Comparison of ENCODE assay signal across 9 mouse cellular contexts in genomic region chr11:100736746-100737080, GRCm38 (mm10). TPM values are rescaled to one million over a fixed set of nuclear protein-coding genes. Genes with fewer than 3 reads are reported as not detected.
A peak's percentile ranks its signal among the peaks of the same experiment; 100 is the strongest.
DNase-seq lines count a peak whose midpoint lies in the region; ATAC-seq and TF ChIP-seq lines count a peak whose summit lies in the region.
"Had no signal": no experiment of that assay in that cellular context is flagged by ENCODE, and none has a peak within 500 bp of the region (broad histone marks: within the 10 kb centered on the region; RNA-seq: fewer than 3 reads in every experiment).

No protein-coding gene starts in this region.

- WGBS in kidney, embryonic 15.5 days, result 73% methylated on average over 4 of the region's 4 CpGs
- WGBS in embryonic facial prominence, embryonic 10.5 days, result 86% methylated on average over 4 of the region's 4 CpGs
- 57% methylated on average over 4 of the region's 4 CpGs for WGBS in intestine, embryonic 16.5 days
- 81% methylated on average over 4 of the region's 4 CpGs for WGBS in midbrain, postnatal 0 days

- H3K9me3 ChIP-seq in kidney, embryonic 15.5 days (replicated peaks), result no peaks in the 10 kb centered on the region
- H3K9me3 ChIP-seq in embryonic facial prominence, embryonic 10.5 days, result no peaks in the 10 kb centered on the region
- H3K9me3 ChIP-seq in intestine, embryonic 16.5 days (ENCODE audit: control insufficient read depth, low read length), result no peaks in the 10 kb centered on the region
- no peaks in the 10 kb centered on the region for H3K9me3 ChIP-seq in midbrain, postnatal 0 days (ENCODE audit: low read length)

- ATAC-seq in kidney, embryonic 15.5 days (replicated peaks; ENCODE audit: low FRiP score), result no peak
- ATAC-seq in intestine, embryonic 16.5 days, result no peak
- ATAC-seq in midbrain, postnatal 0 days (ENCODE audit: low FRiP score), result no peak

- H3K27me3 ChIP-seq in kidney, embryonic 15.5 days, result no peaks in the 10 kb centered on the region
- no peaks in the 10 kb centered on the region for H3K27me3 ChIP-seq in embryonic facial prominence, embryonic 10.5 days (replicated peaks; ENCODE audit: low read depth, poor library complexity, severe bottlenecking)
- H3K27me3 ChIP-seq in intestine, embryonic 16.5 days (replicated peaks; ENCODE audit: control insufficient read depth, insufficient read depth, low read length), result no peaks in the 10 kb centered on the region
- H3K27me3 ChIP-seq in midbrain, postnatal 0 days (ENCODE audit: insufficient read depth, low read length), result no peaks in the 10 kb centered on the region

- no peak for TF ChIP-seq CTCF in midbrain, postnatal 0 days (IDR thresholded peaks at IDR 0.05)

- H3K27ac ChIP-seq in kidney, embryonic 15.5 days, result peak overlapping the region; percentile 38; the same call in 1 of the 2 replicates
- no peak overlapping the region for H3K27ac ChIP-seq in embryonic facial prominence, embryonic 10.5 days (replicated peaks)
- peak overlapping the region; percentile 66 for H3K27ac ChIP-seq in intestine, embryonic 16.5 days (ENCODE audit: low read length)
- H3K27ac ChIP-seq in midbrain, postnatal 0 days (ENCODE audit: low read depth, low read length), result no peak overlapping the region

- H3K4me2 ChIP-seq in kidney, embryonic 15.5 days, result peak overlapping the region; percentile 65
- H3K4me2 ChIP-seq in intestine, embryonic 16.5 days (ENCODE audit: low read depth, low read length), result peak overlapping the region; percentile 64
- H3K4me2 ChIP-seq in midbrain, postnatal 0 days (ENCODE audit: low read depth, low read length, poor library complexity, severe bottlenecking), result peak overlapping the region; percentile 74

- peaks cover 26% of the 10 kb centered on the region for H3K4me1 ChIP-seq in kidney, embryonic 15.5 days
- peaks cover 22% of the 10 kb centered on the region for H3K4me1 ChIP-seq in embryonic facial prominence, embryonic 10.5 days
- H3K4me1 ChIP-seq in intestine, embryonic 16.5 days (ENCODE audit: control insufficient read depth, insufficient read depth, low read length), result peaks cover 19% of the 10 kb centered on the region
- H3K4me1 ChIP-seq in midbrain, postnatal 0 days (ENCODE audit: insufficient read depth, low read length), result no peaks in the 10 kb centered on the region

- H3K9ac ChIP-seq in kidney, embryonic 15.5 days, result peak overlapping the region; percentile 76; the same call in 1 of the 2 replicates
- H3K9ac ChIP-seq in intestine, embryonic 16.5 days (ENCODE audit: low read depth, low read length), result no peak overlapping the region
- 0 out of 2 replicates have a peak overlapping the region, but pooled peaks have one; percentile 96 for H3K9ac ChIP-seq in midbrain, postnatal 0 days (replicated peaks; ENCODE audit: low read length, poor library complexity, severe bottlenecking)

- peaks cover 7% of the 10 kb centered on the region; the same call in 1 of the 2 replicates for H3K36me3 ChIP-seq in kidney, embryonic 15.5 days
- peaks cover 22% of the 10 kb centered on the region for H3K36me3 ChIP-seq in embryonic facial prominence, embryonic 10.5 days (replicated peaks)
- H3K36me3 ChIP-seq in intestine, embryonic 16.5 days (ENCODE audit: control insufficient read depth, insufficient read depth, low read length), result no peaks in the 10 kb centered on the region
- peaks cover 8% of the 10 kb centered on the region for H3K36me3 ChIP-seq in midbrain, postnatal 0 days (ENCODE audit: insufficient read depth, low read length)

- peak overlapping the region; percentile 67 for H3K4me3 ChIP-seq in kidney, embryonic 15.5 days (replicated peaks)
- H3K4me3 ChIP-seq in embryonic facial prominence, embryonic 10.5 days, result peak overlapping the region; percentile 97
- peak overlapping the region; percentile 75 for H3K4me3 ChIP-seq in intestine, embryonic 16.5 days (ENCODE audit: low read length)
- peak overlapping the region; percentile 96 for H3K4me3 ChIP-seq in midbrain, postnatal 0 days (ENCODE audit: low read depth, low read length)

- no peak for DNase-seq in kidney, adult 18-20 months
- DNase-seq in embryonic facial prominence, embryonic 10.5 days (ENCODE audit: low spot score), result no peak
- no peak for DNase-seq in midbrain, postnatal 0 days (ENCODE audit: low spot score)
- no peak for DNase-seq in thymus, postnatal 4 days
- DNase-seq in frontal cortex, postnatal 14 days (ENCODE audit: low spot score in 2 of 2), result no peak
- DNase-seq in natural killer cell, adult 2 months (ENCODE audit: low spot score in 2 of 2), result no peak

RNA-seq across cellular contexts. Expression of gene Rab5c, which starts 1.3 kb away (rescaled TPM):
- polyA plus RNA-seq in kidney, embryonic 15.5 days (2015; fragmentation: Nextera tagmentation; extraction: Ambion mirVana), result 29.5 and 32.3 TPM in 2 replicates
- polyA plus RNA-seq in embryonic facial prominence, embryonic 10.5 days (2016; fragmentation: Nextera tagmentation; extraction: Ambion mirVana), result 13.0 and 13.1 TPM in 2 replicates
- polyA plus RNA-seq in intestine, embryonic 16.5 days (2015; fragmentation: Nextera tagmentation; extraction: Ambion mirVana), result 41.1 and 41.6 TPM in 2 replicates
- 218 and 250 TPM in 2 replicates for total RNA-seq in midbrain, postnatal 0 days (2014; rRNA removed)
- polyA plus RNA-seq in midbrain, postnatal 0 days (2015; fragmentation: Nextera tagmentation; extraction: Ambion mirVana), result 33.8 and 34.4 TPM in 2 replicates

RNA-seq across cellular contexts. Expression of gene Kcnh4, which starts 23.0 kb away (rescaled TPM):
- 0.10 TPM in 1 of 2 replicates, not detected in the other for polyA plus RNA-seq in kidney, embryonic 15.5 days (2015; fragmentation: Nextera tagmentation; extraction: Ambion mirVana)
- polyA plus RNA-seq in embryonic facial prominence, embryonic 10.5 days (2016; fragmentation: Nextera tagmentation; extraction: Ambion mirVana), result 0.64 and 0.71 TPM in 2 replicates
- 0.12 and 0.15 TPM in 2 replicates for polyA plus RNA-seq in intestine, embryonic 16.5 days (2015; fragmentation: Nextera tagmentation; extraction: Ambion mirVana)
- 13.7 and 19.6 TPM in 2 replicates for total RNA-seq in midbrain, postnatal 0 days (2014; rRNA removed)
- 6.1 and 7.4 TPM in 2 replicates for polyA plus RNA-seq in midbrain, postnatal 0 days (2015; fragmentation: Nextera tagmentation; extraction: Ambion mirVana)

RNA-seq across cellular contexts. Expression of gene Hspb9, which starts 23.1 kb away (rescaled TPM):
- polyA plus RNA-seq in kidney, embryonic 15.5 days (2015; fragmentation: Nextera tagmentation; extraction: Ambion mirVana), result 0.27 TPM in 1 of 2 replicates, not detected in the other
- 0.56 TPM in 1 of 2 replicates, not detected in the other for polyA plus RNA-seq in embryonic facial prominence, embryonic 10.5 days (2016; fragmentation: Nextera tagmentation; extraction: Ambion mirVana)
- 0.29 TPM in 1 of 2 replicates, not detected in the other for polyA plus RNA-seq in intestine, embryonic 16.5 days (2015; fragmentation: Nextera tagmentation; extraction: Ambion mirVana)
- total RNA-seq in midbrain, postnatal 0 days (2014; rRNA removed), result not detected in 2 replicates
- polyA plus RNA-seq in midbrain, postnatal 0 days (2015; fragmentation: Nextera tagmentation; extraction: Ambion mirVana), result not detected in 2 replicates

RNA-seq across cellular contexts. Expression of gene Kat2a, which starts 24.4 kb away (rescaled TPM):
- polyA plus RNA-seq in kidney, embryonic 15.5 days (2015; fragmentation: Nextera tagmentation; extraction: Ambion mirVana), result 60.9 and 68.1 TPM in 2 replicates
- 72.4 and 80.6 TPM in 2 replicates for polyA plus RNA-seq in embryonic facial prominence, embryonic 10.5 days (2016; fragmentation: Nextera tagmentation; extraction: Ambion mirVana)
- polyA plus RNA-seq in intestine, embryonic 16.5 days (2015; fragmentation: Nextera tagmentation; extraction: Ambion mirVana), result 38.7 and 40.7 TPM in 2 replicates
- 62.8 and 75.6 TPM in 2 replicates for total RNA-seq in midbrain, postnatal 0 days (2014; rRNA removed)
- 69.9 and 70.0 TPM in 2 replicates for polyA plus RNA-seq in midbrain, postnatal 0 days (2015; fragmentation: Nextera tagmentation; extraction: Ambion mirVana)

RNA-seq across cellular contexts. Expression of gene Hcrt, which starts 26.0 kb away (rescaled TPM):
- not detected in 2 replicates for polyA plus RNA-seq in kidney, embryonic 15.5 days (2015; fragmentation: Nextera tagmentation; extraction: Ambion mirVana)
- polyA plus RNA-seq in embryonic facial prominence, embryonic 10.5 days (2016; fragmentation: Nextera tagmentation; extraction: Ambion mirVana), result not detected in 2 replicates
- not detected in 2 replicates for polyA plus RNA-seq in intestine, embryonic 16.5 days (2015; fragmentation: Nextera tagmentation; extraction: Ambion mirVana)
- total RNA-seq in midbrain, postnatal 0 days (2014; rRNA removed), result 4.5 and 6.7 TPM in 2 replicates
- polyA plus RNA-seq in midbrain, postnatal 0 days (2015; fragmentation: Nextera tagmentation; extraction: Ambion mirVana), result 5.7 and 16.8 TPM in 2 replicates
- polyA plus RNA-seq: gonadal fat pad, adult 2 months had no signal

Comparison
In these comparisons a context has a peak if more than half of its experiments do, and no peak if none do; other contexts are left out.
1. H3K27ac ChIP-seq: peak in kidney, embryonic 15.5 days (single experiment) and intestine, embryonic 16.5 days (single experiment); none in embryonic facial prominence, embryonic 10.5 days (single experiment) and midbrain, postnatal 0 days (single experiment).
2. Peak in every context shown above with its lines, with median percentiles within 50 percentile points of each other: H3K4me2 ChIP-seq and H3K4me3 ChIP-seq.